Mouse (Mus musculus) lung, postnatal 10 days (tissue): ENCODE measurements at regions not wholly inside any gene's neighbourhood (a gene's known extent, or its start where the extent isn't known, plus 50 kb on each side); places are given as distances from the start of the nearest gene placed in this dataset.
A peak's percentile ranks its signal among the peaks of the same experiment; 100 is the strongest.

ENCODE experiments used
- DNase-seq: peaks from one replicate; pipeline ENCODE4 v3.0.0; 2021

- DNase-seq, result no peak
Observed at GRCm38 (mm10) chr5:75761459-75762310, 187.0 kb downstream of the Kit start.

GRCm38 (mm10) chr5:75756168-75756567 lies 181.5 kb downstream of the Kit start:
- no peak for DNase-seq

DNA sequence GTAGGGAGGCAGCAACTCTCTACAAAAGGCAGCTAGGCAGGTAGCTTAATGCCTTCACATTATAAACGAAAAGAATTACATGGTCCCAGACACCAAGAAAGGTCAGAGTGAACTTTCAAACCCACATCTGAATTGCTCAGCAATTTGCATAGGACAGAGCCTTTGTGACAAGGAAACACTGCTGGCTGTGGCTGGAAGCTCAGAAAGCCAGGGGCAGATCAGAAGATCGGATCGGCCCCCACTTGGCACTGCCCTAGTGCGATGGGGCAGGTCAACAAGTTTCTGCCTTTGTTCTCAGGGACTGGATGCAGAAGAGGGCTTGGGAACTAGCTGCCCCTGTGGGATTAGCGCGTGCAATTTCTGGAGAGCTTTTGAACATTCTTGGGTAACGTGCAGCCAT lies 179.6 kb downstream of the Kit start:
- DNase-seq, result no peak

DNA sequence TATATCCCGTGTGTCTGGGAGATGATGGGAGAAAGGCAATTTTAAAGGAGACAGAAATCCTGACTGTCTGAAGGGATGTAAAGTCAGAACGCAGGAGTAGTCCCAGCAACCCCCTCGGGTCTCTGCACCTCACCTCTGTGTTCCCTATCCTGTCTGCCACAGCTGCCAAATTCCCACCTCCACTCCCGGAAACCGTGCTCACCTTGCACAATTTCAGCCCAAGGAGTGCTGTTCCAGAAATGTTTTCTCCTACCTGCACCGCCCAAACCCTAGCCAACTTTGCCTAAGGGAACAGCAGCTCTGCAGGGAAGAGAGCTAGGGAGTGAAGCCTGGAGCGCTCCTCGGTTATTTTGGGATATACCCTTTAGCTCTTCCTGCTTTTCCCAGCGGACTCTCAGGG lies 170.6 kb downstream of the Kit start:
- no peak for DNase-seq

GRCm38 (mm10) chr5:75744475-75745045 lies 169.8 kb downstream of the Kit start:
- DNase-seq, result no peak

DNA sequence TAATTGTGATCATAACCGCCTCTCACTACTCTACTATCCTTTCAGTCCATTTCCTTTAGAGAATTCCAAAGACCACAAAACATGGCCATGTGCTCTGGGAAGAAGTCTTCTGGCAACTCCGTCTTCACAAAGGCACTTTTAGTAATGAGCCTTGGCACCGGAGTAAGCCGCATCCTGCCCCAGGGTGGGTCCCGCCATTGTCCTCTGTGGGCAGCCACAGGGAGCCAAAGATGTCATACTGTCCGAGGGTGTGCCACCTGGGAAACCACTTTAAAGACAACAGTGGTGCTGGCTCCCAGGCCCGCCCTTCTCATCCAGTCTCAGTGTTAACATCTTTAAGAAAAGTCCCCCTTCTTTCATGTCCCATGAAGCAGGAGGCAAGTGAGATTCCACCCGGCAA lies 164.6 kb downstream of the Kit start:
- DNase-seq, result peak; percentile 74

DNA sequence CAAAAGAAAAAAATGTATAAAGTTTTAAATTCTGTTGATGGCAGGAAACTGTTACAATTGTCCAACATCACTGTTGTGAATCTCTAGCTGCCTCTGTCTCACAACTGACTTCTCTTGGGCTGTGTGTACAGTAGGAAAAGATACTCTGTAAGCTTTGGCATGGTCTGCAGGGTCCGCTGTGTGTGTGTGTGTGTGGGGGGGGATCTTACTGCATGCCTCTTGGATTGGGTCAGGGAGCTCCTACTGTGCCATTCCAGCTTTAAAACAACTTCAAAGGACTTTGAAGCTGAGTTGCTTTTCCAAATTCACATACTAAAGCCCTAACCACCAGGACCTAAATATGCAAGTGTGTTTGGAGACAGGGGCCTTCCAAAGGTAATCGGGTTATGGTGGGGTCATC lies 163.7 kb downstream of the Kit start:
- no peak for DNase-seq

GRCm38 (mm10) chr5:75737752-75738151 lies 163.0 kb downstream of the Kit start:
- DNase-seq, result no peak

GRCm38 (mm10) chr5:75736318-75736717 lies 161.6 kb downstream of the Kit start:
- DNase-seq, result no peak

- DNase-seq, result no peak
Observed at GRCm38 (mm10) chr5:75734508-75734907, 159.8 kb downstream of the Kit start.

DNA sequence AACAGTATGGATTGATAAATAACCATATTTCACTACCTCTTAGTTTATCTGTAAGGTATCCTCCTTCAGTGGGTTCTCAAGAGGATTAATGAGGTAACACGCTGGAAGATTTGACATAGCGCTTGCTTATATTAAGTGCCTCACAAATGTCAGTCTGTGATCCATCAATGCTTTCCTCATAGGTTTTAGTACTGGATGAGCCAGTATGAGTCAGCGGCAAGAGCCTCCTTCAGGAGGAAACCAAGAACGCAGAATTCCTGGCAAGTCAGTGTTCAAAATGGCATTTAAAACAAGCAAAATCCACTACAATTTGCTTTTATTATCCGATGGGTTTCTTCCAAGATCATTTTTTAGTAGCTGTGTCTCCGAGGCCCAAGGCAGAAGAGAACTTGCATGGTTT lies 159.3 kb downstream of the Kit start:
- DNase-seq, result no peak

DNA sequence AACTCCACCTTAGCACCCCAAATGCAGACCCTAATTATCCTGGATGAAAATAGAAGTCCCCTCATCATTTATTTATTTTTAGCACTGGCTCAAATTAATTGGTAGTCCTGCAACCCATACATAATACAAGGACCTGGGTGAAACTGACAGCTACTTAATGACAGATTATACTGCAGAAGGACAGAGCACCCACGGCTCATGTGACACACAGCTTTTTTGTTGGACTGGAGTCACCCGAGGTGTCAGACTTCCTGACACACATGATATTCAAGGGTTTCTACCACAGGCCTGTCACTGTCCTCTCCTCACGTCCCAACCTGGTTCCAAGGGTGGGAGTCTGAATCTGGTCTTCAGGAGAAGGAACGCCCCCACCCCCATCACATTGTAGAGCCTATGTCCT lies 156.5 kb downstream of the Kit start:
- no peak for DNase-seq

DNA sequence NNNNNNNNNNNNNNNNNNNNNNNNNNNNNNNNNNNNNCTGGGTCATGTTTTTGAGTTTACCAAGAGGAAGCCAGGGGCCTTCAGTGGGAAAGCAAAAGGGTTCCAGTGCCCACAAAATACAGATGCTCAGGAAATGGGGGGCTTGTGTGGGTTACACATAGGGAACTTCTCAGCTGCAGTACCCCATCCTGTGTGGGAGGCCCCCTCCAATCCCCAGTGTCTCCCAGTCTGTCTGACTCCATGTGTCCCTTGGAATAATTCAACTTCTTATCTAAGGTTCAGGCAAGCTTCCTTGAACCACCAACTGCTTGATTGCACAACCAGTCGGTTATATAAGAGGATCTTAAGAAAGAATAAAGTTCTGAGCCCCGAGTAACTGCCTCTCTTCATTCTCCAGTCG lies 156.0 kb downstream of the Kit start:
- no peak for DNase-seq

GRCm38 (mm10) chr5:75721291-75721690 lies 146.6 kb downstream of the Kit start:
- DNase-seq, result no peak

GRCm38 (mm10) chr5:75720091-75720940 lies 145.6 kb downstream of the Kit start:
- no peak for DNase-seq

DNA sequence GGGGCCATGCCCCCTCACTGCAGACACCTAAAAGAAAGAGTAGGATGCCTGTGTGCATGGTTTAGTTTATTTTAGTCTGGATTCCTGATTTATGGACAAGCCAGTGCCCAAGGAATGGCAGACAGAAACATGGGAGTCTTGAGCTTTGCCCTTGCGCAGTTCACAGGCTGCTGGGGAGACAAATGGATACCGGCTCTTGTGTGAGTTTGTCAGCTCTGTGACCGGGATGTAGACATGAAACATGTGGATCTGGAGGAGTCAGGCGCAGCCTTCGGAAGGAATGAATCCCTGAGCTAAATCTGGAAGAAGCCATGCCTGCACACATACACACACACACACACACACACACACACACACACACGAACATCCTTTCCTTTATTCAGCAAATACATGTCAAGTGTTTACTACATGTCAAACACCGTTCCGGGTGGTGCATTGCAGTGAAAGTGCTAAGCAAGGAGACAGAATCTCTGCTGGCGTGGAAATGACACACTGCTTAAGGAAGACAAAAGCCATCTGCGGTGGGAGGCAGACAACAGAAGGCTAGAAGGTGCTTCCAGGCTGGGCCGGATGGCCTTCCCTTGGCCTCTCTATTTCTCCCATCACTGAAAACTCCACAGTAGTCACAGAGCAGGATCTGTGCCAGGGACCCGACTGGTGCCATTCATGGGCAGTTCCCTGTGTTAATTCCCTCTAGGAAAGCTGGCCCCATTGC lies 144.0 kb downstream of the Kit start:
- DNase-seq, result no peak
